Mouse (Mus musculus) c-Kit-negative CD71-positive TER-119-positive erythroid progenitor cells, embryonic 14.5 days (primary cell): ENCODE results near the gene Sart3.

Experiments
- DNase-seq: peaks from one replicate; pipeline ENCODE4 v3.0.0-alpha.2; 2013; ENCODE audit warnings: low read depth, low spot score

Gene Sart3

DNA sequence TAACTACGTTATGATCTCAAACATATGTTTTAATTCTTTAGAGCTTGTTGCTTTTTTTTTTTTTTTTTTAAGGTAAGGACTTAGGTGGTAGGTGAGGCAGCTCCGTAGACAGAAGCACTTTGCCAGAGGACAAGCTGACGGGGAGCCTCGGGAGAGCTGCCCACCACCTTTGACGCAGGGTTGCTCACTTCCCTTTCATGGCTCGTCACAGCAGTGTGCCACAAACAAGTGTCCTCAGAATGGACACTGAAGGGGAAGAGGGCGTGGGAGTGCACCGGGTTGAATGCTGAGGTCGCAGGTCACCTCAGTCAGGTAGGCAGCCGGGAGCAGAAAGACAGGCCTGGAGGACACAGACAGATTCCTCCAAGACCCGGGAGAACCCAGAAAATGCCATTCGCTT, 46.9 kb downstream of the Sart3 start:
- DNase-seq = no peak

DNA sequence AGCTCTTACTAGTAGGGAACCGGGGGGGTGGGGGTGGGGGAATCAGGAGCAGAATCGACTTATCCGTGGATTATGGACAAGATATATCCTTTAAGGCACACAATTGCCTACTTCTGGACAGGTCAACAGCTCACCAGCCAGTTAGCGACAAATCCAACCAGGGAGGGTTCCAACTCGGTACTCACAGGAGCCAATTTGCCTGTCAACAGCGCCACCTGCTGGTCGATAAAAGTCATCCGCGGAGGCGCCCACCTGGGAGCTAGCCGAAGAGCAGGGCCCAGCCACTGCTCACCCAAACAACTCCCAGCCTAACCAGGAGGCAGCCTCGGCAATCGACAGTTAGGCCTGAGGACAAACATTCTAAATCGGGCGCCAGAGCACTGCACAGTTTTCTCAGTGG, 47.9 kb downstream of the Sart3 start, which contains the start of gene 1700069L16Rik:
1700069L16Rik (minus strand) TSS at position 327 of the 400 bp plus-strand sequence.
- DNase-seq = peak; percentile 48

DNA sequence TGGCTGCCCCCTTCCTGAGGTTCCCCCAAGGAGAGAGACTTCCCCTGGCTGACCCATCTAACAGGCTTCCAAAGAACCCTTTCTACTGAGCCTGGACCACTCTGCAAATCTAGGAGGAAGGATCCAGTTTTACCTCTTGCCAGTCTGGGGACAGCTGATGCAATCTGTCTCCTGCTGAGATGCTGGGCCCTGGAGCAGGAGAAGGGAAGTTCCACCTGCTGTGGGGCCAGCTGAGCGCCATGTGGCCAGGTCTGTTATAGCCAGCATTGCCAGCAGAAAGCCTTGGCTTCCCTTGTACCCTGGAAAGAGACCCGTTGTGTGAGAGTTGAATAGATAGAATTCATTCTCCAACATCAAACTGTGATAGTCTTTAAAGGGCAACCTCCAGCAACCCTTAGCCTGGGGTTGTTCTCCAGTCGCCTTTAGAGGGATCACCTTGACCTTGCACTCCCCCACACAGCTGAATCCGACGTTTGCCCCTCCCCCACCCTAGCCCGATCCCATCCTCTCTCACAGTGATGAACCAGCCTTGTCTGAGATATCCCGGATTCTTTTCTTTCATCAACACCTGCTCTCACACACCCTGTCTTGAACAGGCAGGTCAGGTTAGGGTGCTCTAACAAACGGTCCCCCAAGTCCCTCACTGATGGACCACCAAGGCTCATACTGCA, 48.6 kb downstream of the Sart3 start:
- no peak for DNase-seq

DNA sequence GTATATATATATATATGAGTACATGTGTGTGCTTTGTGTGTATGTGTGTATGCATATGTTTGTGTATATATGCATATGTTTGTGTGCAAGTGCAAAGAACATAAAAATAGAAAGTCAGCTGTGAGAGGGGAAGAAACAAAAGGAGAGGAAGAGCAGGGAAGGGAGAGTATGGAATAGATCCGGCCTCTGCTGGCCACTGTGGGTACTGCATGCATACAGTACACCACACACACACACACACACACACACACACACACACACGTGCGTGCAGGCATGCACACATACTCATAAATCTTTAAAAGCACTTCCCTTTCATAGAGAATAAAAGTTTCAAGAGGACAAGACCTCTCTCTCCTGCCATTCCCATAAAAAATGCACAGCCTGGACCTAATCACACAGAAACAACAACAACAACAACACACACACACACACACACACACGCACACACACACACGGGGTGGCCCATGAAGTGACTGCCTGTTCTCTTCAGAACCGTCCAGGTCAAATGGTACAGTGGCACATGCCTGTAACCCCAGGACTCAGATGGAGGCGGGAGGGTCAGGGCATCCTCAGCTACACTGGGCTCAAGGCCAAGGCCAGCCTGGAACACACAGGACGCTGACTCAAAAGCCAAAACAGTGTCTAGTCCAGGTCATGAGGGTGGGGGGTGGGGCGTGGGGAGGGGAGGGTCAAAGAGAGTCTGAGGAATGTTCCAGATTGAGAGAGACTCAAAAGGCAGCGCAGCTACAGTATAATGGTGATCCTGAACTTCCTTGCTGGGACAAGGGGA, 49.9 kb downstream of the Sart3 start:
- no peak for DNase-seq

DNA sequence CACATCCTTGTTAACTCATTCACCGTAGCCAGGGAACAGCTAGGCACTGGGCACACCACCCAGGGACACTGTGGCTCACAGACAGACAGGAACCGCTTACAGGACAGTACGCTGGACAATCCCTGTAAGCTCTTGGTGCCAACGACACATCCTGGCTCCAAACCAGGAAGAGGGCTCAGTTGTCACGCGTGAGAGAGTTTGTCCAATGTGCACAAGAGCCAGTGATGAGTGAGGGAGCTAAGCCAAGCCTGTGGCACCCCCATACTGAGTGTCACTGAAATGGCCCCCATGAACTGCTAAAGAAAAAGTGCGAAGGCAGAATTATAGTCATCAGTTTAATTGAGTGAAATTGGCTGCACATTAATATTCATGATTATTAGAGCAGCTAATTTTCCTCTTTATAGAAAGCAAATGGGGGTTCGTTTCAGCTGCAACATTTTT, 53.1 kb downstream of the Sart3 start:
- DNase-seq = no peak

DNA sequence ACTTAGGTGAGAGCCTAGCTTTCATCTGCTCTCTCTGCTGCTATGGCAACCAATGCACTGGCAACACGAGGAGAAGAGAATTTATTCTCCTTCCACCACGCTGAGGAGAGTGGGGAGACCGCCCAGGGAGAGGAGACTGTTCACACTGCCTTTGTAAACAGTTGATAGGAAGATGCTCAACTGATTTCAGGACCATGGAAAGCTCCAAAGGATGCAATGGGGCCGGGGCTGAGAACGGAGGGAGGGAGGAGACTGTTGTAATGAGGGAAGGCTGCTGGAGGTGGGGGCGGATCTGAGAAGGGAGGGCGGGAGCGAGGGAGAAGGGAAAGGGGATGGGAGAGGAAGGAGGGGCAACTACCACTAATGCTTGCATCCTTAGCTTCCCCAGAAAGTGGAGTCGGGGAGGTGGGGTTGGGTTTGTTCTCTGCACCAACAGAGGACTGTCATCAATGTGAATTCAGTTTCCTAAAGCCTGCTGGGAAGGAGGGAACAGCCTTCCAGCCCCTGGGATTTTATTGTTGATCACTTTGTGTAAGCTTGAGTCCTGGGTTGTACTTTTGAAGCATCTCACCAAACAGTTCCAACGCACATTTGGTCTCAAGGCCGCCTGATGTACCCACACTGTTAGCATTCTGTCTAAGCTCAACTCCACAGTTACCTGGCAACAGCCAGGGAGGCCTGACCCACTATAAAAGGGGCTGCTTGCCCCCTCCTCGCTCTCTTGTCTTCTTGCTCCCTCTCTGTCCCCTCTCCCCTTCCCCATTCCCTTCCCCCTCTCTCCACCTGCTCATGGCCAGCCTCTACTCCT, 55.5 kb downstream of the Sart3 start:
- no peak for DNase-seq

DNA sequence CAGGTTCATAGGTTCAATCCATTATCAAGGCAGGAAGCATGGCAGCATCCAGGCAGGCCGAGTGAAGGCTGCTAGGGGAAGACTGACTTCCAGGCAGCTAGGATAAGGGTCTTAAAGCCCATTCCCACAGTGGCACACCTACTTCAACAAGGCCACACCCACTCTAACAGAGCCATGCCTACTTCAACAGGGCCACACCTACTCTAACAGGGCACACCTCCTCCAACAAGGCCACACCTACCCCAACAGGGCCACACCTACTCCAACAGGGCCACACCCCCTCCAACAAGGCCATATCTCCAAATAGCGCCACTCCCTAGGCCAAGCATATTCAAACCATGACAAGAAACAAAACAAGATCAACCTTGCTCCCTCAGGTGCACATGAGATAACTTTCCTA, 59.4 kb downstream of the Sart3 start:
- DNase-seq = no peak

DNA sequence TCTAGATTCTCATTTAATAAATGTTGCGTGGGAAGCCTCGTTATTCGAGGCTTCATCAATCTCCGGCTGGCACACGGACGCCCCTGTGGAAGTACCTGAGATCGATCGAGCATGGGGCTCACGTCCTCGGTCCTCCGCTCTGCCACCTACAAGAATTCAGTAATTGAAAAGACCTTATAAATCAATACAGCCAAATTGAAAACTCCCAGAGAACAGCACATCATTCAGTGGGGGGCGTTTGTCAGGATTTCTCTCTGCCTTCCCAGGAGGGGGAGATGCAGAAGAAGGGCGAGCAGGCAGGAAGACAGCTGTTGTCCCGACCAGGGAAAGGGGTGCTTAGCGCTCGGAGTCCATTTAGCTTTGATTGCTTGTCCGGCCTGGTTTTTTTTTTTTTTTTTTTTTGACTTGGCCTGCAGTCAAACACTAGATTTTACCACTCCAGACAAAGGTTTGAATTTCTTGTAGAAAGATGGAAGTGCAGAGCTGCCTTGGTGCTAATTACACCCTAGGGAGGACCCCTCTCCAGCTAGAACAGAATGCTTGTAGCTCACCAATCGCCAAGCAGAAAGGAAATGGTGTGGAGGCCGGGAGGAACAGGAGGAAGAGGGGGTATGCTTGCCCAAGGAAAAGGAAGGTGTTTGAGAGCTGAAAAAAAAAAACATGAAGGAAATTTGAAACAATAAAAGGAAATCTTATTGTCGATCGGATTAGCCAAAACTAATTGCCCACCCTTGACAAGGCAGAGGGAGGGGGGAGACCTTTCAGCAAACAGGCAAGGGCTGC, 68.3 kb downstream of the Sart3 start:
- DNase-seq = no peak

DNA sequence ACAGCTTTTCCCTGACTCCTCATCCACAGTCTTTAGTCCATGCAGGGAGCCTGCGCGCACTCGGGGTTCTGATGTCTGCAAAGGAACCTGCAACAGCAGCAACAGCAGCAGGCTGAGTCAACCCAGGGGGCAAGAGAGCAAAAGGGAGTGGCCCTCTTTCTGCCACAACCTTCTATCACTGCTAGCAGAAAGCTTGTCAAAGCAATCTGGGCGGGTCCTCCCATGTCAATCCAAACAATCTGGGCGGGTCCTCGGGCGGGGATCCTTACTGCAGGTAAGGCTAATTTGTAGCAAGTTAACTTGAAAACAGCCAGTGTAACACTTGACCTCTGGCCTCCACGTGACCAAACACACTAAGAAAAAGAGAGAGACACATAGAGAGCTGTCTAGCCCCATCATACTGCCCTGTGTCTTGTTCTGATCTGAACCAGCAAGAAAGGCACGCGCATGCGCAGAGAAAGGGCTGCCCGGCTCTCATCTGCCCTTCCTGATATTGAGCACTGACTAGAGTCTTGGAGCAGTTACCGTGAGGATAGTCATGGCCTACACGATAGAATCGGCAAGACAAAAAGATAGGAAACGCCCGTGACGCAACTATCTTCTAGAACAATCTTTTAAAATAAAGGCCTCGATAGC, 71.8 kb downstream of the Sart3 start:
- no peak for DNase-seq

DNA sequence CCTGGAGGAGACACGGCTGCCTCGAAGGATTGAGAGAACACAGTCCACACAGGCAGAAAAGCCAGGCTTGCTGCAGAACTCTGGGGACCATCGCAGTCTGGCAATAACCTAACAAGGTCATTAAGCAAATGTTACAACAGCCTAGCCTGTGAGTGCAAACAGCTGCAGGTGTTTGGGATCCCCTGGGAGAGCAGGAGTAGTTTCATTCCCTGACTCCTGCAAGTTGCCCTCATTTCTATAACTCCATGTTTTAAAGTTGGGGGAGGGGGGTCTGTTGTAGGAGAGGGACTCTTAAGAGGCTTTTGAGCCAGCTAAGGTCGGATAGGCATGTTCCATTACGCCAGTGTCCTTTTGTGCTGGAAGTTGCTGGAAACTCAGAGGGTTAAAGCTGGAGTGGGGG, 77.9 kb downstream of the Sart3 start:
- no peak for DNase-seq

DNA sequence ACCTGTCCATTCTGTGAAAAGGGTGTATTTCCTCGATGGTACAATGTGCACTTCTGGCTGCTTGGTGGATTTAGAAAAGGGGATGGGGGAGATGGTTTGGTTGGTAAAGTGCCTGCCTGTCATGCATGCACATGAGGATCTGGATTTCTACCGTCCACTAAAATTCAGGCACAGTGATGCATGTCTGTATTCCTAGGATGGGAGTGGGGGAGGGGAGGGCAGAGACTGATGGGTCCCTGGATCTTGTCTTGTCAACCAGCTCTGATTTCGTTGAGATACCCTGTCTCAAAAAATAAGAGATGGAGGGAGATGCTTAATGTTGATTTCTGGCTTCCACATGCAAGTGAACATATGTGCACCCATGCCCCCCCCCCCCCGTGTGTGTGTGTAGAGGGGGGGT, 78.3 kb downstream of the Sart3 start:
- DNase-seq = no peak

DNA sequence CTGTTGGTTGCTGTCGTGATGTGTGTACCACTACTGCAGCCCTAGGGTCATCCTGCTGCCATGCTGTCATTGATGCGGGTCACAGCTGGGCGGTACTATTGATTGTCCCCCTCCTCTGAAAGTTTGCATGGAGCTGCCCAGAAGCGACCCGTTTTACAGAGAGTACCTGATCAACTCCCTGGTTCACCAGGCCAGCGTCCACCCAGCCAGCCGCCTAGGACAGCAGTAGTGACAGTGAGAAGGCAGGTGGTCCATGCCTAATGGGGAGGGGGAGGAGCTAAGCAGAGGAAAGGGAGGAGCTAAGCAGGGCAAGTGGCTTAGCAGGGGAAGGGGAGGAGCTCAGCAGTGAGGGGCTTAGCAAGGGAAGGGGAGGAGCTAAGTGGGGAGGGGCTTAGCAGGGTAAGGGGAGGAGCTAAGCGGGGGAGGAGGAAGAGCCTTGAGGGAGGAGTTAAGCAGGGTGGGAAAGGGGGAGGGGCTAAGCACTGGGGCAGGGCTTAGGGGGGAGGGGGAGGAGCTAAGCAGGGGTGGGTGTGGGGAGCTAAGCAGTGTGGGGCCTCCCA, 79.0 kb downstream of the Sart3 start:
- no peak for DNase-seq
